Mouse (Mus musculus) heart, embryonic 11.5 days (tissue): ENCODE measurements around the gene Pak6. TPM values are rescaled to one million over a fixed set of nuclear protein-coding genes. Genes with fewer than 3 reads are reported as not detected.

ENCODE experiments used
- ATAC-seq: fragments of 200-750 bp; cut with Nextera tagmentation; replicated peaks from 2 replicates; pipeline ENCODE4 v1.8.0; 2017; ENCODE audit warnings: moderate library complexity; ENCODE audit not compliant: insufficient number of reproducible peaks, low FRiP score, low TSS enrichment
- H3K27ac ChIP-seq: fragments of 300-500 bp; sonication (generic); 2 replicates; pipeline ENCODE4 v1.5.1; 2014; ENCODE audit warnings: mild to moderate bottlenecking, low read depth, low read length
- H3K27me3 ChIP-seq: fragments of 300-500 bp; sonication (generic); 2 replicates; pipeline ENCODE4 v1.6.1; 2014; ENCODE audit warnings: mild to moderate bottlenecking, low read length, mixed read lengths; ENCODE audit not compliant: control insufficient read depth, insufficient read depth
- H3K36me3 ChIP-seq: fragments of 300-500 bp; sonication (generic); 2 replicates; pipeline ENCODE4 v1.6.1; 2014; ENCODE audit warnings: mild to moderate bottlenecking, low read length, moderate library complexity, mixed read lengths; ENCODE audit not compliant: control insufficient read depth, insufficient read depth
- H3K4me1 ChIP-seq: fragments of 300-500 bp; sonication (generic); 2 replicates; pipeline ENCODE4 v1.6.1; 2014; ENCODE audit warnings: low read length; ENCODE audit not compliant: control insufficient read depth, insufficient read depth
- H3K4me2 ChIP-seq: fragments of 300-500 bp; sonication (generic); 2 replicates; pipeline ENCODE4 v1.6.1; 2014; ENCODE audit warnings: mild to moderate bottlenecking, moderate library complexity
- H3K4me3 ChIP-seq: fragments of 300-500 bp; sonication (generic); 2 replicates; pipeline ENCODE4 v1.5.1; 2014; ENCODE audit warnings: low read depth, low read length
- H3K9ac ChIP-seq: fragments of 300-500 bp; sonication (generic); 2 replicates; pipeline ENCODE4 v1.6.1; 2014; ENCODE audit warnings: mild to moderate bottlenecking, low read depth, low read length, moderate library complexity
- H3K9me3 ChIP-seq: fragments of 300-500 bp; sonication (generic); replicated peaks from 2 replicates; pipeline ENCODE4 v1.6.1; 2016; ENCODE audit warnings: low read length; ENCODE audit not compliant: control insufficient read depth
- WGBS: fragments of 180-500 bp; shearing (Covaris S2); extraction: QIAGEN DNeasy Blood & Tissue Kit; methylation state at CpG from one replicate; pipeline ENCODE4 v1.1.7; 2014; ENCODE audit not compliant: insufficient replicate concordance; 5-methylcytosine and 5-hydroxymethylcytosine counted together
- polyA plus RNA-seq: library from polyadenylated mRNA; unstranded; fragments of >200 nt; fragmentation: Nextera tagmentation; extraction: Ambion mirVana; gene quantifications from 2 replicates; pipeline ENCODE4 v1.2.1, GENCODE M21; 2014

The Pak6 gene
- polyA plus RNA-seq: 1.8 and 3.0 TPM in 2 replicates

DNA sequence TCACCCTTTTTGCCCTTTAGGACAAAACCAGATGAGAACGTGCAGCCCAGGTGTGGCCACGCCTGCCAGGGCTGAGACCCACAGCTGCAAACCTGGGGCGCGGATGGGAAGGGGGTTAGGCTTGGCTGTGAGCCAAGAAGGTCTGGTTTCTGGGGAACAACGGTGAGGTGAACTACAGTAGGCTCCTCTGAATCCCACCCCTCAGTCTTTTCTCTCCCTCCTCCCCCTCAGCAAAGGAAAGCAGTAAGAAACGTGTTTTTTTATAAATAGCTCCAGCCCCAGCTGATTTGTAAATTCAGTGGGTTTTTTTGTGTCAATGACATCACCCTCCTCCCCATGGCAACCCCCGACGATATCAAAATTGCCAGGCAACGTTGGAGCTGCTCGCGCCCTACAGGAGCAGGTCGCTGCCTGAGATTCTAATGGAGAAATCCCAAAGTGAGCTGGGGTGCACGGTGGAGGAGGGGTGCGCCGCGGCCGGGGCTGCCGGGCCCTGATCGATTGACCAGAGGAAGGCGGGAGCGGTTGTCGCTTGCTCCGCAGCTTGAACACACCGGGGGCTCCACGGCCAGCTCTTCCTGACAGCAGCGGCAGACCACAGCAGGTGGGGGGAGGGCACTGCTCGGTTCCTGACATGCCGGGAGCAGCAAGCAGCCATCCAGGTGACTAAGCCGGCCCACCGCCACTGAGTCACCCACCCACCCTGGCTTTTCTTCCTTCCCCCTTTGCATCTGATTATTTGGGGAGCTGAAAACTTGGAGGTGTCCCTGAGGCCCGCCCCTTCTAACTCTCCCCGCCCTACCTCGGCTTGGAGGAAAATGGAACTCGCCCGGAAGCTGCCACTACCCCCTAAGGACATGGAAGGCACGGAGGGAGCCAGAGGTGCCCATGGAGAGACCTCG, at the start of gene Pak6:
Pak6 (plus strand) TSS at position 402 of the 902 bp plus-strand sequence.
- peaks cover 45% of the 10 kb centered on the region for H3K4me1 ChIP-seq
- H3K9ac ChIP-seq: peak within 1 kb of the TSS; percentile 63

DNA sequence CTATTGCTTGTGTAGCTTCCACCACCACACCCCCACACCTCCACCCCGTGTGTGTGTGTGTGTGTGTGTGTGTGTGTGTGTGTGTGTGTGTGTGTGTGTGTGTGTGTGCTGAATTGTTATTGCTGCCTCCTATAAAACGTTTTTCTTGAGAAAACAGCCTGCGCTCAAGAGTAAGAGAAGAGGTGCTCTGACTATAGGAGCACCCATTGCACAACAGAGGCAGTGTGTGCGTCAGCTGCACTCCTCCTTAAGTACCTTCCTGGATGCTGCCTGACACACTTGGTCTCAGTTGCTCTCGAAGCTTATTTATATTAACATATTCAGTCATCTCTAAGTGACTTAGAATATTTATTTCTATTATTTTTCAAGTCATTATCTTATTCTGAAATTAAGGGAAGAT, 45.1 kb upstream of the Pak6 start:
- Histone ChIP-seq H3K4me3 (no peak overlapping the region), H3K27me3 (no peaks in the 10 kb centered on the region), H3K9ac (no peak overlapping the region), H3K4me1 (no peaks in the 10 kb centered on the region), H3K27ac (no peak overlapping the region), H3K36me3 (peaks cover 46% of the 10 kb centered on the region), H3K9me3 (no peaks in the 10 kb centered on the region), H3K4me2 (no peak overlapping the region)
- ATAC-seq: no peak
- WGBS: 83% methylated on average over 5 of the region's 5 CpGs

More for the DNA sequence above, at the start of gene Pak6:
- no peaks in the 10 kb centered on the region for H3K36me3 ChIP-seq
- H3K9me3 ChIP-seq: no peaks in the 10 kb centered on the region
- no peak for ATAC-seq
- peak within 1 kb of the TSS; percentile 78 for H3K4me2 ChIP-seq
- peak within 1 kb of the TSS; percentile 49 for H3K4me3 ChIP-seq
- peaks cover 11% of the 10 kb centered on the region for H3K27me3 ChIP-seq
- H3K27ac ChIP-seq: no peak within 1 kb of the TSS
- WGBS: 3% methylated on average over 37 of the region's 37 CpGs

DNA sequence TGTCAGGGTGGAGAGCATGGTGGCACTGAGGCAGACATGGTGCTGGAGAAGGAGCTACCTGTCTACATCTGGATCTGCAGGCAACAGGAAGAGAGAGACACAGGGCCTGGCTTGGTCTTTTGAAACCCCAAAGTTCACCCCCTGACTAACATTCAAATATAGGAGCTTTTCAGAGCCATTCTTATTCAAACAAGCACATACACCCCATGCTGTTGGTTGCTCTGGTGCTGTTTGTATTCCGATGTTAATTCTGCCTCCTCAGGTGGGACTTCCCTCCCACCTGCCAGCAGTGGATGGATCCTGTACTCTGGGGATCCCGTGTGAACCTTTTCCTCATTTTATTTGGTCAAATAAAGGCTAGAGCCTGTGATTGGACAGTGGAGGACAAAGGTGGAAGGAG, 43.0 kb upstream of the Pak6 start:
- 86% methylated on average over 2 of the region's 2 CpGs for WGBS
- no peaks in the 10 kb centered on the region for H3K4me1 ChIP-seq
- no peaks in the 10 kb centered on the region for H3K9me3 ChIP-seq
- no peak overlapping the region for H3K9ac ChIP-seq
- H3K27ac ChIP-seq: no peak overlapping the region
- peaks cover 35% of the 10 kb centered on the region for H3K36me3 ChIP-seq
- no peak overlapping the region for H3K4me3 ChIP-seq
- H3K27me3 ChIP-seq: no peaks in the 10 kb centered on the region
- ATAC-seq: no peak
- H3K4me2 ChIP-seq: no peak overlapping the region

DNA sequence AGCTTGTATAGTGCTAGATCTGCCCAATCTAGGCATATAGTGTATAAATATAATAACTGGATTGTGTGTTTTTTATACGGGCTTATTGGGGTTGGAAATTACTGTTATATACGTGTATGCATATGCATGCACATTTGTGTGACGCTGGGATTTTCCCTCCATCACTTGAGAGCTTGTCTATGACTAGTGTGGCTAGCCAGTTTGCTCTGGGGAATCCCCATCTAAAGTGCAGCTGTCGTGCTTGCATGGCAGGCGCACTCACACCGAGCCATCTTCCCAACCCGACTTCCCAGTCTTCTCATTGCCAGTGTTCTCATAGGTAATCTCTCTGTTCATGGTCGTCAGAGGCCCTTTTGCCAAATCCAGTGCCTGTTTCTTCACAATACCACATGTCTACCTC, 42.5 kb upstream of the Pak6 start:
- Histone ChIP-seq H3K9me3 (no peaks in the 10 kb centered on the region), H3K4me1 (no peaks in the 10 kb centered on the region), H3K36me3 (peaks cover 29% of the 10 kb centered on the region), H3K27me3 (no peaks in the 10 kb centered on the region), H3K27ac (no peak overlapping the region), H3K4me2 (no peak overlapping the region), H3K9ac (no peak overlapping the region), H3K4me3 (no peak overlapping the region)
- 89% methylated on average over 8 of the region's 8 CpGs for WGBS
- ATAC-seq: no peak

DNA sequence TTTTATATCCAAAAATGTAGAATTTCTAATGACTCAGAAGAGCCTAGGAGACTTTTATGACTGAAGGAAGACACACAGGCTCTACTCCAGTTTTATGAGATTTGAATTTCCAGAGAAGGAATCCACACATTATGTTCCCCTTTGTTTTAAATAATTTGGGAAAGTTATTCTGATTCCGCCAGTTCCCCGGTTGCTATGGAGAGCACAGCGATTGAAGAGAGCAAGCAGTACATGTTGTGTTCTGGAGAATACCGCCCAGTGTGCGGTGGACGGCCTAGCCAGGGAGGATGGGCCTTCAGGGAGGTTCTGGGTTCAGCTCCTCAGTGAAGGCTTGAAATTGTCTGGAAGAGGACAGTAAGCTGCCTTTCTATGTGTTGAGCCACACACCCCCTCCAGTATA, 33.8 kb upstream of the Pak6 start:
- H3K9ac ChIP-seq: no peak overlapping the region
- H3K9me3 ChIP-seq: no peaks in the 10 kb centered on the region
- H3K4me2 ChIP-seq: no peak overlapping the region
- H3K27me3 ChIP-seq: no peaks in the 10 kb centered on the region
- no peak overlapping the region for H3K27ac ChIP-seq
- H3K4me3 ChIP-seq: no peak overlapping the region
- no peak for ATAC-seq
- WGBS: 95% methylated on average over 6 of the region's 6 CpGs
- peaks cover 32% of the 10 kb centered on the region for H3K36me3 ChIP-seq
- H3K4me1 ChIP-seq: no peaks in the 10 kb centered on the region

DNA sequence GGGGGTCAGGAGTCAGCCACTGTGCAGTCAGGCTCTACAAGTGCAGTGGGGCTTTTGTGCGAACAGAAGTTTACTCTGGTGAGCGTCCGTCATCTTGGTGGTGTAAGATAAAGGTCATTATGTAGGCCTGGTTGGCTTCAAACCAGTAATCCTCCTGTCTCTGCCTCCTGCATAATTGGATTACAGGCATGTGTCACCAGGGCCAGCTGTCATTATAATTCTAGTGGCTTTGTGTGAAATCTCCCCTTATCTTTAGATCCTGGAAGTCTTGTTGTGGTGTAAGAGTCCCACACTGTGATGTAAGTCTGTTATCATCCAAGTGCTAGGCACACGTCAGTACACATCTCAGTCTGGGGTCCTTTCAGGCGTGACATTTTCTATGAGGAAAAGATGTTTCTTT, 29.7 kb upstream of the Pak6 start:
- Histone ChIP-seq H3K9me3 (no peaks in the 10 kb centered on the region), H3K9ac (no peak overlapping the region), H3K4me1 (no peaks in the 10 kb centered on the region), H3K4me3 (no peak overlapping the region), H3K36me3 (peaks cover 35% of the 10 kb centered on the region), H3K4me2 (no peak overlapping the region), H3K27me3 (no peaks in the 10 kb centered on the region), H3K27ac (no peak overlapping the region)
- 46% methylated on average over 5 of the region's 5 CpGs for WGBS
- ATAC-seq: no peak

DNA sequence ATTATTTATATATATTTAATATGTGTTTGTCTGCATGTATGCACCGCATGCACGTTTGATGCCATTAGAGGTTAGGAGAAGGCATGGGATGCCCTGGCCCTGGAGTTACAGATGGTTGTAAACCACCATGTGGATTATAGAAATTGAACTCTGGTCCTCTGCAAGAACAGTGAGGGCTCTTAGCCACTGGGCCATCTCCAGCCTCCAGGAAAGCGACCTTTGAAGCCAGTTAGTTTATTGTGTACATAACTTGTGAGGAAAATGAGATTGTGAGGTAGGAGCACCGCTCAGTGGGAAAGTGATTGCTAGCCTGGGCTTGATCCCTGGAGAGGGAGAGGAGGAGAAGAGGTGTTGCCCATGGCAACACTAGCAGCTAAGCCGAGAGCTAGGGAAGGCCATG, 25.8 kb upstream of the Pak6 start:
- Histone ChIP-seq H3K27me3 (no peaks in the 10 kb centered on the region), H3K9me3 (no peaks in the 10 kb centered on the region), H3K4me1 (no peaks in the 10 kb centered on the region), H3K27ac (no peak overlapping the region), H3K4me3 (no peak overlapping the region), H3K4me2 (no peak overlapping the region), H3K36me3 (peaks cover 44% of the 10 kb centered on the region), H3K9ac (no peak overlapping the region)
- 83% methylated on average over 5 of the region's 5 CpGs for WGBS
- no peak for ATAC-seq

DNA sequence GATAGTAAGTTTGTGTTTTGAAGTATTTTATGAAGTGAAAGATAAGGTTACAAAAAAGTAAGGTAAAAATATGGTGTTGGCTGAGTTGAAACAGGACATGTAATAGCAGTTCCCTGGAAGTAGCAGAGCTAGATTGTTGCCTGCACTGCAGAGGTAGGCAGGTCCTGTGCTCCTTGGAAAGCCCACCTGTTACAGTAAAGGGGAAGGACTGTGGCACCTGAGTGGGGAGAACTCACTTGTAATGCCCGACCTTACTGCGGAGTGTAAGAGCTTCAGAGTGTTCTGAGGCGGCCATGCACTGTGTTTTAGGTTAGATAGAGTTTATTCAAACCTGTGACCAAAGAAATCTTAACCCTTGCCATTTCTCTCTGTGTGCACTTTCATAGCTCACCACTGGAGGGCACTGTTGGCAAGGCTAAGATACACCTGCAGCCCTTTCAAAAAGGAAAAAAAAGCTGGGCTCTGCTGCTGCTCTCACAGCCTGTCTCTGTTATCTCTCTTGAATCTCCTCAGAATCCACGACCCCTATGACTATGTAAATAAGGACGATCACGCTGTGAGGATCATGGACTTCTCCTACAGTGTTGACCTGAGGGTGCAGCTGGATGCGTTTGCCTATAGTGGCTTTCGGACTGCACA, 25.1 kb upstream of the Pak6 start:
- peaks cover 40% of the 10 kb centered on the region for H3K36me3 ChIP-seq

More for the DNA sequence above, 25.1 kb upstream of the Pak6 start:
- Histone ChIP-seq H3K27me3 (no peaks in the 10 kb centered on the region), H3K9ac (no peak overlapping the region), H3K4me1 (no peaks in the 10 kb centered on the region), H3K4me3 (no peak overlapping the region), H3K4me2 (no peak overlapping the region), H3K27ac (no peak overlapping the region), H3K9me3 (no peaks in the 10 kb centered on the region)
- no peak for ATAC-seq
- 43% methylated on average over 8 of the region's 8 CpGs for WGBS
